23 mouse cellular contexts compared by ENCODE assay signal in genomic region chr9:77818858-77819257, GRCm38 (mm10).
DNase-seq lines count a peak whose midpoint lies in the region; ATAC-seq lines count a peak whose summit lies in the region.
"Had no signal": no experiment of that assay in that cellular context is flagged by ENCODE, and none has a peak within 500 bp of the region (broad histone marks: within the 10 kb centered on the region; RNA-seq: fewer than 3 reads in every experiment).

No protein-coding gene starts in this region.

- WGBS in heart, embryonic 11.5 days (ENCODE audit: insufficient replicate concordance), result 35% methylated on average over 7 of the region's 7 CpGs
- 63% methylated on average over 7 of the region's 7 CpGs for WGBS in midbrain, embryonic 13.5 days
- 79% methylated on average over 7 of the region's 7 CpGs for WGBS in midbrain, embryonic 10.5 days
- WGBS in midbrain, embryonic 15.5 days, result 60% methylated on average over 7 of the region's 7 CpGs

- no peak overlapping the region for H3K27ac ChIP-seq in heart, embryonic 11.5 days (ENCODE audit: low read depth, low read length)
- H3K27ac ChIP-seq in midbrain, embryonic 13.5 days, result no peak overlapping the region
- no peak overlapping the region for H3K27ac ChIP-seq in midbrain, embryonic 10.5 days (replicated peaks)
- H3K27ac ChIP-seq in midbrain, embryonic 15.5 days, result no peak overlapping the region
- H3K27ac ChIP-seq: forebrain, embryonic 10.5 days; hindbrain, embryonic 13.5 days; layer of hippocampus, adult 2 months; limb, embryonic 15.5 days; liver, embryonic 15.5 days; neural tube, embryonic 12.5 days had no signal

- no peak overlapping the region for H3K9ac ChIP-seq in heart, embryonic 11.5 days (ENCODE audit: low read depth, low read length)
- H3K9ac ChIP-seq in midbrain, embryonic 13.5 days (replicated peaks), result no peak overlapping the region
- H3K9ac ChIP-seq in midbrain, embryonic 15.5 days, result no peak overlapping the region
- H3K9ac ChIP-seq: forebrain, postnatal 0 days; hindbrain, embryonic 13.5 days; limb, embryonic 15.5 days; liver, embryonic 15.5 days; neural tube, embryonic 12.5 days had no signal

- peak; percentile 87 for DNase-seq in heart, adult 11 months
- DNase-seq in midbrain, embryonic 10.5 days (ENCODE audit: low spot score), result no peak
- DNase-seq in thymus, postnatal 0 days (ENCODE audit: low spot score), result no peak
- DNase-seq in adrenal gland, postnatal 10 days, result no peak
- no peak for DNase-seq in left cerebral cortex, adult 8-10 months (ENCODE audit: low spot score in 2 of 2)
- DNase-seq: cerebellum, adult 8-10 months; forebrain, postnatal 0 days; heart, postnatal 14 days; kidney, adult 8-10 months; layer of hippocampus, postnatal 36 days; right cerebral cortex, postnatal 25 days; thymus, postnatal 4 days had no signal

- H3K4me2 ChIP-seq in heart, embryonic 11.5 days, result no peak overlapping the region
- no peak overlapping the region for H3K4me2 ChIP-seq in midbrain, embryonic 13.5 days (replicated peaks)
- no peak overlapping the region for H3K4me2 ChIP-seq in midbrain, embryonic 15.5 days
- H3K4me2 ChIP-seq: hindbrain, embryonic 13.5 days; limb, embryonic 15.5 days; liver, embryonic 15.5 days; neural tube, embryonic 12.5 days had no signal

- no peaks in the 10 kb centered on the region for H3K36me3 ChIP-seq in heart, embryonic 11.5 days (ENCODE audit: control insufficient read depth, insufficient read depth, low read length)
- H3K36me3 ChIP-seq in midbrain, embryonic 13.5 days, result no peaks in the 10 kb centered on the region
- H3K36me3 ChIP-seq in midbrain, embryonic 10.5 days, result no peaks in the 10 kb centered on the region
- H3K36me3 ChIP-seq in midbrain, embryonic 15.5 days (replicated peaks), result no peaks in the 10 kb centered on the region
- H3K36me3 ChIP-seq: forebrain, embryonic 10.5 days; hindbrain, embryonic 13.5 days; limb, embryonic 15.5 days; liver, embryonic 15.5 days; neural tube, embryonic 12.5 days had no signal

- H3K27me3 ChIP-seq in heart, embryonic 11.5 days (ENCODE audit: control insufficient read depth, insufficient read depth, low read length), result no peaks in the 10 kb centered on the region
- H3K27me3 ChIP-seq in midbrain, embryonic 13.5 days, result no peaks in the 10 kb centered on the region
- no peaks in the 10 kb centered on the region for H3K27me3 ChIP-seq in midbrain, embryonic 10.5 days (ENCODE audit: low read depth, poor library complexity, severe bottlenecking)
- H3K27me3 ChIP-seq in midbrain, embryonic 15.5 days (replicated peaks), result no peaks in the 10 kb centered on the region
- H3K27me3 ChIP-seq: hindbrain, embryonic 13.5 days; limb, embryonic 15.5 days; liver, embryonic 15.5 days; neural tube, embryonic 12.5 days had no signal

- no peaks in the 10 kb centered on the region; the same call in 1 of the 2 replicates for H3K9me3 ChIP-seq in heart, embryonic 11.5 days (replicated peaks; ENCODE audit: control insufficient read depth, low read length)
- no peaks in the 10 kb centered on the region for H3K9me3 ChIP-seq in midbrain, embryonic 13.5 days
- peaks cover 6% of the 10 kb centered on the region; the same call in 1 of the 2 replicates for H3K9me3 ChIP-seq in midbrain, embryonic 10.5 days (replicated peaks)
- no peaks in the 10 kb centered on the region for H3K9me3 ChIP-seq in midbrain, embryonic 15.5 days
- H3K9me3 ChIP-seq: limb, embryonic 15.5 days; liver, embryonic 15.5 days; neural tube, embryonic 12.5 days had no signal

- H3K4me1 ChIP-seq in heart, embryonic 11.5 days (ENCODE audit: control insufficient read depth, insufficient read depth, low read length), result no peaks in the 10 kb centered on the region
- no peaks in the 10 kb centered on the region for H3K4me1 ChIP-seq in midbrain, embryonic 13.5 days (replicated peaks)
- no peaks in the 10 kb centered on the region for H3K4me1 ChIP-seq in midbrain, embryonic 10.5 days
- no peaks in the 10 kb centered on the region for H3K4me1 ChIP-seq in midbrain, embryonic 15.5 days
- H3K4me1 ChIP-seq: forebrain, embryonic 10.5 days; hindbrain, embryonic 13.5 days; liver, embryonic 15.5 days; neural tube, embryonic 12.5 days had no signal

- H3K4me3 ChIP-seq in heart, embryonic 11.5 days (ENCODE audit: low read depth, low read length), result no peak overlapping the region
- H3K4me3 ChIP-seq in midbrain, embryonic 13.5 days (replicated peaks), result no peak overlapping the region
- no peak overlapping the region for H3K4me3 ChIP-seq in midbrain, embryonic 10.5 days
- no peak overlapping the region for H3K4me3 ChIP-seq in midbrain, embryonic 15.5 days
- H3K4me3 ChIP-seq: forebrain, embryonic 10.5 days; hindbrain, embryonic 13.5 days; layer of hippocampus, adult 2 months; limb, embryonic 15.5 days; liver, embryonic 15.5 days; neural tube, embryonic 12.5 days had no signal

- no peak for ATAC-seq in heart, embryonic 11.5 days (replicated peaks; ENCODE audit: insufficient number of reproducible peaks, low FRiP score, low TSS enrichment)
- ATAC-seq in midbrain, embryonic 13.5 days, result 0 out of 2 replicates have a peak, but pooled peaks have one; percentile 45
- ATAC-seq in midbrain, embryonic 15.5 days (replicated peaks), result 0 out of 2 replicates have a peak, but pooled peaks have one; percentile 33
- ATAC-seq: CD4-positive, CD25-positive, alpha-beta regulatory T cell, adult 4 months; forebrain, postnatal 0 days; inflammation-experienced regulatory T-cells, adult 6 months had no signal
